Mouse (Mus musculus): ENCODE measurements around the gene Coq2. TPM values are rescaled to one million over a fixed set of nuclear protein-coding genes. Genes with fewer than 3 reads are reported as not detected.

Gene Coq2
- total RNA-seq, 4 experiments from 2014 or later, result 82.2 to 86.2 (median 83.6) TPM

- DNase-seq (ENCODE audit: low spot score in 2 of 2), result no peak
Measured at GRCm38 (mm10) chr5:100621876-100622508, 52.9 kb downstream of the Coq2 start.

- no peak for DNase-seq (ENCODE audit: low spot score in 2 of 2)
Measured at GRCm38 (mm10) chr5:100620952-100621351, 54.0 kb downstream of the Coq2 start.

- no peak for DNase-seq (ENCODE audit: low spot score in 2 of 2)
Measured at GRCm38 (mm10) chr5:100619586-100620275, 55.2 kb downstream of the Coq2 start.

GRCm38 (mm10) chr5:100613896-100614768, 60.8 kb downstream of the Coq2 start:
- DNase-seq (ENCODE audit: low spot score in 2 of 2), result no peak

- no peak for DNase-seq (ENCODE audit: low spot score in 2 of 2)
Measured at GRCm38 (mm10) chr5:100607868-100608267, 67.1 kb downstream of the Coq2 start.

GRCm38 (mm10) chr5:100607090-100607762, 67.7 kb downstream of the Coq2 start:
- no peak for DNase-seq (ENCODE audit: low spot score in 2 of 2)

- DNase-seq (ENCODE audit: low spot score in 2 of 2), result peak; percentile 68 to 72
Measured at GRCm38 (mm10) chr5:100605828-100606229, 69.1 kb downstream of the Coq2 start.

Other genes with a start within 250 kb of the Coq2 start
- 1 to 10 TPM; 4.9 to 8.1 (median 5.5) TPM for gene Lin54, start 174.5 kb downstream of the Coq2 start, total RNA-seq (2022)
- gene Cops4, start 156.8 kb downstream of the Coq2 start, total RNA-seq (2022), result 100 to 1,000 TPM; 110 to 118 (median 113) TPM
- under 1 TPM in 3 of 4 experiments, not detected in 1; 0.36 to 0.46 (median 0.40) TPM for gene Plac8, start 102.9 kb downstream of the Coq2 start, total RNA-seq (2022)
- gene Hpse, start 44.6 kb upstream of the Coq2 start, total RNA-seq (2022), result under 1 TPM; 0.15 to 0.51 (median 0.35) TPM
- gene Helq, start 123.5 kb upstream of the Coq2 start, total RNA-seq (2022), result 1 to 10 TPM; 4.6 to 6.7 (median 5.9) TPM
- 10 to 100 TPM; 67.1 to 90.8 (median 78.7) TPM for gene Mrps18c, start 123.5 kb upstream of the Coq2 start, total RNA-seq (2022)
- gene Abraxas1, start 145.8 kb upstream of the Coq2 start, total RNA-seq (2022), result 1 to 10 TPM; 4.8 to 6.5 (median 5.1) TPM
- 1 to 10 TPM; 5.6 to 9.2 (median 6.4) TPM for gene Gpat3, start 170.6 kb upstream of the Coq2 start, total RNA-seq (2022)